Mouse (Mus musculus) liver, postnatal 0 days (tissue): ENCODE data around the gene Strc. TPM values are rescaled to one million over a fixed set of nuclear protein-coding genes. Genes with fewer than 3 reads are reported as not detected.
"Not testable (repeated sequence)": the region's sequence is repeated elsewhere in the genome, so short reads cannot be mapped to it uniquely, and the experiment has no call there.

Experiments used
- ATAC-seq: fragments of 200-750 bp; cut with Nextera tagmentation; 2 replicates; pipeline ENCODE4 v1.8.0; 2017; ENCODE audit warnings: mild to moderate bottlenecking, moderate library complexity
- DNase-seq: peaks from one replicate; pipeline ENCODE4 v3.0.0-alpha.2; 2016
- H3K27ac ChIP-seq: fragments of 300-500 bp; sonication (generic); 2 replicates; pipeline ENCODE4 v1.5.1; 2014; ENCODE audit warnings: antibody characterized with exemption, moderate library complexity, mild to moderate bottlenecking, low read depth
- H3K27me3 ChIP-seq: fragments of 300-500 bp; sonication (generic); 2 replicates; pipeline ENCODE4 v1.6.1; 2014; ENCODE audit warnings: low read length, control low read depth, mixed read lengths; ENCODE audit not compliant: insufficient read depth
- H3K36me3 ChIP-seq: fragments of 300-500 bp; sonication (generic); replicated peaks from 2 replicates; pipeline ENCODE4 v1.6.1; 2014; ENCODE audit warnings: mild to moderate bottlenecking, control low read depth, low read length, moderate library complexity, mixed read lengths; ENCODE audit not compliant: insufficient read depth
- H3K4me1 ChIP-seq: fragments of 300-500 bp; sonication (generic); 2 replicates; pipeline ENCODE4 v1.6.1; 2014; ENCODE audit warnings: antibody characterized with exemption, mild to moderate bottlenecking, control low read depth; ENCODE audit not compliant: insufficient read depth
- H3K4me2 ChIP-seq: fragments of 300-500 bp; sonication (generic); 2 replicates; pipeline ENCODE4 v1.6.1; 2014; ENCODE audit warnings: low read depth, mild to moderate bottlenecking, low read length, moderate library complexity, mixed read lengths
- H3K4me3 ChIP-seq: fragments of 300-500 bp; sonication (generic); 2 replicates; pipeline ENCODE4 v1.5.1; 2014; ENCODE audit warnings: low read depth, low read length
- H3K9ac ChIP-seq: fragments of 300-500 bp; sonication (generic); replicated peaks from 2 replicates; pipeline ENCODE4 v1.6.1; 2014; ENCODE audit warnings: mild to moderate bottlenecking, moderate library complexity
- H3K9me3 ChIP-seq: fragments of 300-500 bp; sonication (generic); 2 replicates; pipeline ENCODE4 v1.6.1; 2016; ENCODE audit warnings: mild to moderate bottlenecking, control low read depth, low read length, mixed read lengths
- CTCF ChIP-seq: sonication (generic); IDR thresholded peaks from 2 replicates; pipeline ENCODE4 v1.5.1; 2016; ENCODE audit warnings: antibody characterized with exemption, low read depth
- EP300 ChIP-seq: IDR thresholded peaks from 2 replicates; pipeline ENCODE4 v1.6.1; 2016; ENCODE audit warnings: antibody characterized with exemption, low read depth, mild to moderate bottlenecking
- WGBS: fragments of 180-500 bp; shearing (Covaris S2); extraction: QIAGEN DNeasy Blood & Tissue Kit; methylation state at CpG from one replicate; pipeline ENCODE4 v1.1.7; 2014; ENCODE audit not compliant: insufficient replicate concordance; 5-methylcytosine and 5-hydroxymethylcytosine counted together
- polyA plus RNA-seq: library from polyadenylated mRNA; unstranded; fragments of >200 nt; fragmentation: Nextera tagmentation; extraction: Ambion mirVana; gene quantifications from 2 replicates; pipeline ENCODE4 v1.2.1, GENCODE M21; 2015

Gene Strc
- not detected in 2 replicates for polyA plus RNA-seq

GRCm38 (mm10) chr2:121386961-121387575, at the start of gene Strc:
TSS of gene Strc (minus strand) at chr2:121387168.
- ATAC-seq, H3K4me3 ChIP-seq, H3K4me1 ChIP-seq, DNase-seq, H3K36me3 ChIP-seq, H3K9ac ChIP-seq, H3K27me3 ChIP-seq, H3K9me3 ChIP-seq, H3K4me2 ChIP-seq, H3K27ac ChIP-seq: not testable (repeated sequence)
- 91% methylated on average over 16 of the region's 17 CpGs for WGBS

- Histone ChIP-seq H3K4me2 (no peak overlapping the region), H3K9ac (no peak overlapping the region), H3K9me3 (no peaks in the 10 kb centered on the region), H3K27me3 (no peaks in the 10 kb centered on the region), H3K4me1 (no peaks in the 10 kb centered on the region), H3K36me3 (peaks cover 81% of the 10 kb centered on the region), H3K27ac (no peak overlapping the region), H3K4me3 (no peak overlapping the region)
- ATAC-seq (no peak), DNase-seq (no peak)
- WGBS: 91% methylated on average over 1 of the region's 1 CpGs
- TF ChIP-seq CTCF: peak; percentile 68
- TF ChIP-seq EP300: no peak
These were observed 47.9 kb upstream of the Strc start for GRCm38 (mm10) chr2:121434854-121435253.

GRCm38 (mm10) chr2:121425890-121426289, 38.9 kb upstream of the Strc start:
- H3K36me3 ChIP-seq: peaks cover 58% of the 10 kb centered on the region
- no peak overlapping the region for H3K9ac ChIP-seq
- ATAC-seq (no peak), DNase-seq (no peak)
- no peaks in the 10 kb centered on the region for H3K27me3 ChIP-seq
- H3K4me2 ChIP-seq: no peak overlapping the region
- 76% methylated on average over 2 of the region's 2 CpGs for WGBS
- no peak overlapping the region for H3K4me3 ChIP-seq
- TF ChIP-seq CTCF (no peak), EP300 (no peak)
- no peaks in the 10 kb centered on the region for H3K4me1 ChIP-seq
- H3K9me3 ChIP-seq: no peaks in the 10 kb centered on the region
- no peak overlapping the region for H3K27ac ChIP-seq

GRCm38 (mm10) chr2:121423166-121423565, 36.2 kb upstream of the Strc start:
- no peaks in the 10 kb centered on the region for H3K27me3 ChIP-seq
- no peak overlapping the region for H3K27ac ChIP-seq
- H3K4me2 ChIP-seq: no peak overlapping the region
- H3K9me3 ChIP-seq: no peaks in the 10 kb centered on the region
- no peak overlapping the region for H3K9ac ChIP-seq
- WGBS: 75% methylated on average over 2 of the region's 2 CpGs
- no peak for TF ChIP-seq CTCF
- TF ChIP-seq EP300: no peak
- no peaks in the 10 kb centered on the region for H3K4me1 ChIP-seq
- ATAC-seq: no peak
- peaks cover 38% of the 10 kb centered on the region for H3K36me3 ChIP-seq
- DNase-seq: no peak
- no peak overlapping the region for H3K4me3 ChIP-seq

- TF ChIP-seq EP300: no peak
- no peak for TF ChIP-seq CTCF
- Histone ChIP-seq H3K9ac (0 out of 2 replicates have a peak overlapping the region, but pooled peaks have one; percentile 2), H3K4me2 (no peak overlapping the region), H3K27ac (no peak overlapping the region), H3K4me3 (no peak overlapping the region), H3K36me3 (peaks cover 23% of the 10 kb centered on the region), H3K4me1 (peaks cover 25% of the 10 kb centered on the region), H3K9me3 (no peaks in the 10 kb centered on the region), H3K27me3 (no peaks in the 10 kb centered on the region)
- no peak for DNase-seq
- 83% methylated on average over 3 of the region's 3 CpGs for WGBS
- ATAC-seq: no peak
These were observed 31.5 kb upstream of the Strc start for GRCm38 (mm10) chr2:121418476-121418875.

GRCm38 (mm10) chr2:121416356-121416755, 29.4 kb upstream of the Strc start:
- Histone ChIP-seq H3K4me3 (no peak overlapping the region), H3K27ac (no peak overlapping the region), H3K36me3 (peaks cover 9% of the 10 kb centered on the region; the same call in 1 of the 2 replicates), H3K27me3 (no peaks in the 10 kb centered on the region), H3K9ac (no peak overlapping the region; the same call in 1 of the 2 replicates), H3K4me1 (peaks cover 31% of the 10 kb centered on the region), H3K4me2 (0 out of 2 replicates have a peak overlapping the region, but pooled peaks have one; percentile 6), H3K9me3 (no peaks in the 10 kb centered on the region)
- 84% methylated on average over 6 of the region's 6 CpGs for WGBS
- ATAC-seq: no peak
- TF ChIP-seq CTCF (no peak), EP300 (no peak)
- no peak for DNase-seq

GRCm38 (mm10) chr2:121415591-121415990, 28.6 kb upstream of the Strc start:
- WGBS: 59% methylated on average over 3 of the region's 3 CpGs
- no peak for TF ChIP-seq EP300
- TF ChIP-seq CTCF: no peak
- peak overlapping the region; percentile 90 for H3K4me2 ChIP-seq
- H3K9ac ChIP-seq: no peak overlapping the region
- H3K36me3 ChIP-seq: peaks cover 9% of the 10 kb centered on the region; the same call in 1 of the 2 replicates
- H3K9me3 ChIP-seq: no peaks in the 10 kb centered on the region
- no peaks in the 10 kb centered on the region for H3K27me3 ChIP-seq
- ATAC-seq: no peak
- H3K27ac ChIP-seq: no peak overlapping the region
- H3K4me3 ChIP-seq: 0 out of 2 replicates have a peak overlapping the region, but pooled peaks have one; percentile 83
- no peak for DNase-seq
- H3K4me1 ChIP-seq: peaks cover 31% of the 10 kb centered on the region
